Comparison of ENCODE assay signal across 20 mouse cellular contexts in genomic region chr3:105900266-105900665, GRCm38 (mm10). TPM values are rescaled to one million over a fixed set of nuclear protein-coding genes. Genes with fewer than 3 reads are reported as not detected.
A peak's percentile ranks its signal among the peaks of the same experiment; 100 is the strongest.
DNase-seq lines count a peak whose midpoint lies in the region; ATAC-seq and TF ChIP-seq lines count a peak whose summit lies in the region.
"Had no signal": no experiment of that assay in that cellular context is flagged by ENCODE, and none has a peak within 500 bp of the region (broad histone marks: within the 10 kb centered on the region; RNA-seq: fewer than 3 reads in every experiment).

No protein-coding gene starts in this region.

- DNase-seq in CD4-positive, CD25-positive, alpha-beta regulatory T cell, adult 2 months (ENCODE audit: low read depth, low spot score): peak; percentile 18
- DNase-seq in midbrain, embryonic 11.5 days (ENCODE audit: low spot score, missing footprints): no peak
- no peak for DNase-seq in midbrain, embryonic 14.5 days
- DNase-seq in lung, postnatal 25 days (ENCODE audit: low spot score): no peak
- DNase-seq in cerebellum, adult 18-20 months: no peak

- no peaks in the 10 kb centered on the region for H3K27me3 ChIP-seq in midbrain, embryonic 11.5 days (ENCODE audit: control insufficient read depth, insufficient read depth, low read length)
- H3K27me3 ChIP-seq in midbrain, embryonic 14.5 days (ENCODE audit: control insufficient read depth, insufficient read depth, low read length): no peaks in the 10 kb centered on the region
- no peaks in the 10 kb centered on the region for H3K27me3 ChIP-seq in small intestine, adult 2 months (ENCODE audit: control insufficient read depth, insufficient read depth, low read length)
- H3K27me3 ChIP-seq: hindbrain, embryonic 15.5 days; limb, embryonic 13.5 days; neural tube, embryonic 13.5 days had no signal

- no peaks in the 10 kb centered on the region for H3K4me1 ChIP-seq in midbrain, embryonic 11.5 days (ENCODE audit: control insufficient read depth, insufficient read depth, low read length)
- H3K4me1 ChIP-seq in midbrain, embryonic 14.5 days (ENCODE audit: control insufficient read depth, insufficient read depth, low read length): no peaks in the 10 kb centered on the region
- H3K4me1 ChIP-seq in small intestine, adult 2 months (ENCODE audit: control insufficient read depth, insufficient read depth, insufficient read length, low read length): peaks cover 3% of the 10 kb centered on the region; the same call in 1 of the 2 replicates
- H3K4me1 ChIP-seq: hindbrain, embryonic 15.5 days; neural tube, embryonic 13.5 days had no signal

- no peak for TF ChIP-seq POLR2A in small intestine, adult 2 months (IDR thresholded peaks at IDR 0.05; ENCODE audit: low read depth, low read length)

- TF ChIP-seq CTCF in small intestine, adult 2 months (IDR thresholded peaks at IDR 0.05; ENCODE audit: extremely low read depth, insufficient read length, insufficient replicate concordance, low read depth, low read length): no peak

- H3K9me3 ChIP-seq in midbrain, embryonic 11.5 days (ENCODE audit: control insufficient read depth, low read length): no peaks in the 10 kb centered on the region
- H3K9me3 ChIP-seq in midbrain, embryonic 14.5 days (ENCODE audit: control insufficient read depth, low read length): no peaks in the 10 kb centered on the region
- H3K9me3 ChIP-seq: heart, embryonic 13.5 days; hindbrain, embryonic 15.5 days; limb, embryonic 13.5 days; neural tube, embryonic 13.5 days had no signal

- ATAC-seq in CD4-positive, CD25-positive, alpha-beta regulatory T cell, adult 4 months: no peak
- ATAC-seq in midbrain, embryonic 11.5 days (ENCODE audit: low FRiP score): peak; percentile 47; the same call in 1 of the 2 replicates
- no peak for ATAC-seq in midbrain, embryonic 14.5 days (ENCODE audit: low FRiP score, low TSS enrichment)
- ATAC-seq in granulocyte monocyte progenitor cell, adult 5-6 weeks (replicated peaks; ENCODE audit: poor library complexity, severe bottlenecking): peak; percentile 18

- no peaks in the 10 kb centered on the region for H3K36me3 ChIP-seq in midbrain, embryonic 11.5 days (ENCODE audit: control insufficient read depth, insufficient read depth, low read length)
- H3K36me3 ChIP-seq in midbrain, embryonic 14.5 days (ENCODE audit: control insufficient read depth, insufficient read depth, low read length): no peaks in the 10 kb centered on the region
- no peaks in the 10 kb centered on the region for H3K36me3 ChIP-seq in small intestine, adult 2 months (ENCODE audit: control insufficient read depth, insufficient read depth, low read length)
- H3K36me3 ChIP-seq: heart, embryonic 13.5 days; hindbrain, embryonic 15.5 days; limb, embryonic 13.5 days; neural tube, embryonic 13.5 days had no signal

- H3K4me2 ChIP-seq in midbrain, embryonic 11.5 days: no peak overlapping the region
- no peak overlapping the region for H3K4me2 ChIP-seq in midbrain, embryonic 14.5 days (ENCODE audit: low read length)
- H3K4me2 ChIP-seq: heart, embryonic 13.5 days; hindbrain, embryonic 15.5 days; neural tube, embryonic 13.5 days had no signal

- no peak overlapping the region for H3K27ac ChIP-seq in midbrain, embryonic 11.5 days (ENCODE audit: low read depth, low read length)
- no peak overlapping the region for H3K27ac ChIP-seq in midbrain, embryonic 14.5 days (replicated peaks; ENCODE audit: low read depth, low read length)
- H3K27ac ChIP-seq in small intestine, adult 2 months (ENCODE audit: insufficient read depth, low read depth, low read length): peak overlapping the region; percentile 45
- H3K27ac ChIP-seq: heart, embryonic 13.5 days; hindbrain, embryonic 15.5 days; layer of hippocampus, adult 2 months; limb, embryonic 13.5 days; neural tube, embryonic 13.5 days had no signal

- WGBS in midbrain, embryonic 11.5 days: 84% methylated on average over 6 of the region's 6 CpGs
- WGBS in midbrain, embryonic 14.5 days: 81% methylated on average over 6 of the region's 6 CpGs
- WGBS in small intestine, adult 2 months: 75% methylated on average over 6 of the region's 6 CpGs

- no peak overlapping the region for H3K4me3 ChIP-seq in midbrain, embryonic 11.5 days (ENCODE audit: low read depth, low read length)
- H3K4me3 ChIP-seq in midbrain, embryonic 14.5 days (replicated peaks; ENCODE audit: low read depth, low read length): no peak overlapping the region
- no peak overlapping the region for H3K4me3 ChIP-seq in small intestine, adult 2 months (ENCODE audit: low read depth, low read length)
- H3K4me3 ChIP-seq: erythroblast, embryonic 14.5 days; heart, embryonic 13.5 days; hindbrain, embryonic 15.5 days; layer of hippocampus, adult 2 months; limb, embryonic 13.5 days; neural tube, embryonic 13.5 days had no signal

- no peak overlapping the region for H3K9ac ChIP-seq in midbrain, embryonic 11.5 days (ENCODE audit: low read length)
- no peak overlapping the region for H3K9ac ChIP-seq in midbrain, embryonic 14.5 days (replicated peaks; ENCODE audit: low read length)
- H3K9ac ChIP-seq: forebrain, postnatal 0 days; heart, embryonic 13.5 days; hindbrain, embryonic 15.5 days; limb, embryonic 13.5 days; liver, postnatal 0 days; neural tube, embryonic 13.5 days had no signal

RNA-seq across cellular contexts. Expression of gene Tmigd3, which starts 29.6 kb away (rescaled TPM):
- polyA plus RNA-seq in CD4-positive, CD25-positive, alpha-beta regulatory T cell, adult 4 months (2017; shearing (Covaris generic)): not detected
- not detected in 2 replicates for polyA plus RNA-seq in midbrain, embryonic 11.5 days (2014; fragmentation: Nextera tagmentation; extraction: Ambion mirVana)
- polyA plus RNA-seq in midbrain, embryonic 14.5 days (2014; fragmentation: Nextera tagmentation; extraction: Ambion mirVana): not detected in 2 replicates
- total RNA-seq in granulocyte monocyte progenitor cell, adult 5-6 weeks (2014; fragmentation: Nextera tagmentation): 0.28 TPM in 1 of 2 replicates, not detected in the other
- not detected in 2 replicates for total RNA-seq in granulocyte monocyte progenitor cell, adult 5-6 weeks (2017)
- polyA plus RNA-seq in small intestine, adult 2 months (2012; rRNA removed): 0.94 and 1.1 TPM in 2 replicates
- total RNA-seq: adrenal gland, adult 18-20 months; forebrain, postnatal 0 days; gastrocnemius, postnatal 4 days; layer of hippocampus, postnatal 36 days had no signal
- polyA plus RNA-seq: embryonic facial prominence, embryonic 11.5 days; erythroblast, embryonic 14.5 days; forebrain, postnatal 0 days; hindbrain, embryonic 15.5 days; limb, embryonic 13.5 days; neural tube, embryonic 13.5 days had no signal

RNA-seq across cellular contexts. Expression of gene Adora3, which starts 29.6 kb away (rescaled TPM):
- polyA plus RNA-seq in CD4-positive, CD25-positive, alpha-beta regulatory T cell, adult 4 months (2017; shearing (Covaris generic)): not detected
- polyA plus RNA-seq in midbrain, embryonic 11.5 days (2014; fragmentation: Nextera tagmentation; extraction: Ambion mirVana): not detected in 2 replicates
- polyA plus RNA-seq in midbrain, embryonic 14.5 days (2014; fragmentation: Nextera tagmentation; extraction: Ambion mirVana): not detected in 2 replicates
- total RNA-seq in granulocyte monocyte progenitor cell, adult 5-6 weeks (2014; fragmentation: Nextera tagmentation): 1.4 and 1.5 TPM in 2 replicates
- 0.26 and 1.9 TPM in 2 replicates for total RNA-seq in granulocyte monocyte progenitor cell, adult 5-6 weeks (2017)
- polyA plus RNA-seq in small intestine, adult 2 months (2012; rRNA removed): 0.39 and 0.41 TPM in 2 replicates
- polyA plus RNA-seq: embryonic facial prominence, embryonic 11.5 days; erythroblast, embryonic 14.5 days; neural tube, embryonic 13.5 days had no signal

RNA-seq across cellular contexts. Expression of gene I830077J02Rik, which starts 32.2 kb away (rescaled TPM):
- polyA plus RNA-seq in CD4-positive, CD25-positive, alpha-beta regulatory T cell, adult 4 months (2017; shearing (Covaris generic)): under 1 TPM; 0.51 to 0.61 TPM
- polyA plus RNA-seq in midbrain, embryonic 11.5 days (2014; fragmentation: Nextera tagmentation; extraction: Ambion mirVana): 0.63 and 0.83 TPM in 2 replicates
- 0.11 and 0.45 TPM in 2 replicates for polyA plus RNA-seq in midbrain, embryonic 14.5 days (2014; fragmentation: Nextera tagmentation; extraction: Ambion mirVana)
- total RNA-seq in granulocyte monocyte progenitor cell, adult 5-6 weeks (2014; fragmentation: Nextera tagmentation): 29.2 and 45.0 TPM in 2 replicates
- total RNA-seq in granulocyte monocyte progenitor cell, adult 5-6 weeks (2017): 22.2 and 22.4 TPM in 2 replicates
- 0.81 and 1.8 TPM in 2 replicates for polyA plus RNA-seq in small intestine, adult 2 months (2012; rRNA removed)

RNA-seq across cellular contexts. Expression of gene Wdr77, which starts 58.9 kb away (rescaled TPM):
- 10 to 100 TPM; 67.3 to 77.9 TPM for polyA plus RNA-seq in CD4-positive, CD25-positive, alpha-beta regulatory T cell, adult 4 months (2017; shearing (Covaris generic))
- 132 and 136 TPM in 2 replicates for polyA plus RNA-seq in midbrain, embryonic 11.5 days (2014; fragmentation: Nextera tagmentation; extraction: Ambion mirVana)
- 86.4 and 94.8 TPM in 2 replicates for polyA plus RNA-seq in midbrain, embryonic 14.5 days (2014; fragmentation: Nextera tagmentation; extraction: Ambion mirVana)
- 75.6 and 98.5 TPM in 2 replicates for total RNA-seq in granulocyte monocyte progenitor cell, adult 5-6 weeks (2014; fragmentation: Nextera tagmentation)
- 35.9 and 49.0 TPM in 2 replicates for total RNA-seq in granulocyte monocyte progenitor cell, adult 5-6 weeks (2017)
- 9.5 and 9.6 TPM in 2 replicates for polyA plus RNA-seq in small intestine, adult 2 months (2012; rRNA removed)

RNA-seq across cellular contexts. Expression of gene Atp5f1, which starts 59.6 kb away (rescaled TPM):
- polyA plus RNA-seq in CD4-positive, CD25-positive, alpha-beta regulatory T cell, adult 4 months (2017; shearing (Covaris generic)): 100 to 1,000 TPM; 327 to 367 TPM
- polyA plus RNA-seq in midbrain, embryonic 11.5 days (2014; fragmentation: Nextera tagmentation; extraction: Ambion mirVana): 566 and 581 TPM in 2 replicates
- 564 and 595 TPM in 2 replicates for polyA plus RNA-seq in midbrain, embryonic 14.5 days (2014; fragmentation: Nextera tagmentation; extraction: Ambion mirVana)
- total RNA-seq in granulocyte monocyte progenitor cell, adult 5-6 weeks (2014; fragmentation: Nextera tagmentation): 389 and 444 TPM in 2 replicates
- 507 and 649 TPM in 2 replicates for total RNA-seq in granulocyte monocyte progenitor cell, adult 5-6 weeks (2017)
- polyA plus RNA-seq in small intestine, adult 2 months (2012; rRNA removed): 72.1 and 125 TPM in 2 replicates

Comparison
In these comparisons a context has a peak if more than half of its experiments do, and no peak if none do; other contexts are left out.
1. ATAC-seq: peak in midbrain, embryonic 11.5 days (single experiment) and granulocyte monocyte progenitor cell, adult 5-6 weeks (single experiment); none in CD4-positive, CD25-positive, alpha-beta regulatory T cell, adult 4 months (single experiment) and midbrain, embryonic 14.5 days (single experiment).